Mouse (Mus musculus): ENCODE data around the gene Pebp1.

The Pebp1 gene

DNA sequence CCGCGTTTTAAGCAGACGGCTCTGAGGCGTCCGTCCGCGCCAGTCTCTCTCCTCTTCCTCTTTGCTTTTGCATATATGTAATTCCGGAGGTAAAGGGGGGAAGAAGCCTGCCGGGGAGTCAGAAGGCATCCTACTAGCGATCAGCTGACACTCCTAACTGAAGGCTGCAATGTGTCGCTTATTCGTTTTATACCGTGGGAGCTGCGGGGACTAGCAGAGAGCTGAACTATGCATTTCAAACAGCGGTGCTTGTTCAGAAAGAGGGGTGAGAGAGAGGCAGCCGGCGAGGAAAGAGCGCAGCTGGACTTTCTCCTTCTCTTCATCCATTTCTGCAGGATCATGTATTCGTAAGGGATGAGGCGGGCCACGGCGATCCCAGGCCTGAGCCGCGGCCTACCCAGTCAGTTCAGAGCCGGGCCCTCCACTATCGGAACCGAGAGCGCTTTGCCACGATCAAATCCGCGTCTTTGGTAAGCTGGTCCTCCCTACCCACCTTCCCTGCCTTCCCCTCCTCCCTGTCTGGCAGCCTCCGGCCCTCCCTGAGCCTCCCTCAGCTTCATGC is 46.6 kb downstream of the Pebp1 start:
- no peak for DNase-seq (ENCODE audit: low spot score)

DNA sequence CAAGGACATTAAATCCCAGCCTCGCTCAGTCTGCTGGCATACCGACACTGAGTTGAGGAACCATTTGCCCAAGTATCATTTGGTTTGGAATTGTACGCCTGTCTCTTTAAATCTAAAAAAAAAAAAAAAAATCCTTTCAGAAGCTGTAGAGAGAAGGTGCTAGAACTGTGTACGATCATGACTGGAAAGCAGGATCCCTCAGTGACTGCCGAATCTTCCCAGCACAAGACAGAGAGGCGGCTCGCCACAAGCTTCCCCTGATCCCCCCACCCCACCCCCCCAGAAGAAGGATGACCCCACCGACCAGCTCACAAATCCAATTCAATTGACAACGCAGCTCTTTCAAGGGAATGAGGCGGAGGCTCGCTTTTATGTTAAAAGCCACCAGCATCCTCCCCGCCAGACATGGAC is 47.1 kb downstream of the Pebp1 start:
- no peak for DNase-seq (ENCODE audit: low spot score)

DNA sequence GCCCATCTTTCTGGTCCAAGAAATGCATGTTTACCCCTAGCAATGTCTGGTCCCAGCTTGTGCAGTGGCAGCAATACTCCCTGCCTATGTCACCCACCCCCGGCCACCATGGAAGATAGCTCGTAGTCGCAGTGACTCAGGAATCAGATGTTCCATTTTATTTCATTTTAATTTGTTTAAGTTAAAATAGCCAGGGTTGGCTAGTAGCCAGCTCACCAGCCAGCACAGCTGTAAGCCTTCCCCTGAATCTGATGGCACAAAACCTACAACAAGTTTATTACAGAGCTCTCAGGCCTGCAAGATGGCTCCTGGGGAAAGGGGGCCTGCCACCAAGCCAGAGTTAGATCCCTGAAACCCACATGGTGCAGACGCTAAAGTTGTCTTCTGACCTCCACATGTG is 48.3 kb downstream of the Pebp1 start:
- DNase-seq (ENCODE audit: low spot score), result peak; percentile 82

DNA sequence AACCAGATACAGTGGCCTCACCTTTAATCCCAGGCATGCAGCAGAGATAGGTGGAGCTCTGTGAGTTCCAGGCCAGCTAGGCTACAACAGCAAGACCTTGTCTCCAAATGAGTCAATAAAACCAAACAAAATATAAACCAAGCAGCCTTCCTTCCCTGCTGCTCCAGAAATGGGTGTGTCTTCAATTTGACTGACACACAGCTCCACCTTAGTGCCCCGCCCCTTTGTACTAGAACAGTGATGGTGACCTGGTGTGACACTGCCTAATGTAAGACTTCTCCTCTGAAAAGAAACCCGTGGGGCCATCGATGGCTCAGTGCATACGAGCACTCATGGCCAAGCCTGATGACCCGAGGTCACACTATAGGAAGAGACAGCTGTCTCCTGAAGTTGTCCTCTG is 50.9 kb downstream of the Pebp1 start:
- no peak for DNase-seq (ENCODE audit: low spot score)
